Mouse (Mus musculus) neutrophil, adult 5-6 weeks (primary cell): ENCODE data around the gene Homer3. TPM values are rescaled to one million over a fixed set of nuclear protein-coding genes. Genes with fewer than 3 reads are reported as not detected.

Source experiments
- ATAC-seq: fragments of 151-379, 151-347 bp; 2 replicates; pipeline ENCODE4 v1.8.0; 2017; ENCODE audit warnings: mild to moderate bottlenecking, moderate TSS enrichment; ENCODE audit not compliant: insufficient number of reproducible peaks, poor library complexity, low FRiP score, severe bottlenecking; ENCODE audit errors: extremely low read depth
- total RNA-seq: library from RNA; stranded (forward); fragments of 200-1000 nt; gene quantifications from 2 replicates; pipeline ENCODE4 v1.2.3, GENCODE M21; 2017

The Homer3 gene
- total RNA-seq, 1 experiment from 2014 or later = 6.3 TPM

DNA sequence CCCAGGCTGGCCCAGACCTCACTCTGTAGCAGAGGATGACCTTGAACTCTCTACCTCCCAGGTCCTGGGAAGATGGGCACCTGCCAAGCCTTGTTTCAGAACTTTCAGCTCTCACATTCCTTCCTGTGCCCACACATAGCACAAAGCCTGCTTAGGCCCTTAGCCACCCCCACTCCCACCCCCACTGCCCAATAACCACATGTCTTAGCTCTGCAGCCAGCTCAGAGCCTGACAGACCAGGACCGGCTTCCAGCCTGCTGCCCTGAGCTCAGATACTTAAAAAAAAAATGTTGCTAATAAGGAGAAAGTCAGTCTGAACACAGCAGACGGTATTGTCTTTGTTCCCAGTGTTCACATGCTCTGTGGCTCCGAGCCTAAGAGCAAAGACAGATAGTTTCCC, 1.6 kb upstream of the Homer3 start:
- ATAC-seq = no peak

DNA sequence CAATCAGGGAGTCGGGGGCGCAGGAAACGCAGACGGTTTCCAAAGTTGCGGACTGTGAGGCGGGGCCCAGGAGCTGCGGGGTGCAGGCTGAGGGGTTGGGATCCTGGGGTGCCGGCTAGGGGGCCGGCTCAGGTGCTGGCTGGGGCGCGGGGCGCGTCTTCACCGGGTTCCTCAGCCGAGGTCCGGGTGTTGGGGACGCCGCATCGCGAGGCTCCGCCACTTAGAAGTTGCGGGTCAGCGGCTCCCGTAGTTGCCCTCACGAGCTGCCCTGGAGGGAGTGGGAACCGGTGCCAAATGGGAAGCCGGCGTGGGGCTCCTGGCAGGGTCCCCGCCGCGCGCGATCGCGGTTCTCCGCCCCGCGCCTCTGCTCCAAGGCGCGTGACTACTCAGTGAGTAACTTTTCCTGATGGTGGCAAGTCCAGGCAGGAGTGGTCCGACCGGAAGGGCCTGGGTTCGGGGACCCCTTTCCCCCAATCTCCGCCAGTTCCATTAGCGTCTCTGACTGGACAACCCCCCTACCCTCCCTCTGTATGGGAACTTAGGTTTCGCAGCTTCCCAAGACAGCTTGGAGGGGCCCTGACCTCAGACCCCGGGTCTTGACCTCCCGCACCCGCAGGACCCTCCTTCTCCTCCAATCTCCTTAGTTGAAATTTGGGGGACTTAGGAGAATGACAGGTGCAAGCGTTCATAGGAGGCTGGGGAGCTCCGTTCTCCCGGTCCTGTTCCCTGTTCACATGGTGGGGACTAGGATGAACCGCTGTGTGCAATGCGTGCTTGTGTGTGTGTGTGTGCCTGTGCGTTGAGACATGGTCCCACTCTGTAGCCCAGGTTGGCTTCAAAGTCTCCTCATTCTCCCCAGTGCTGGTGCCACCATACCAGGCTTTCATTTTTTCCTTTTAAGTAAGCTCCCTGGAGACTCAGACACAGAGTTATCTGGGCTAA, 780 bp downstream of the Homer3 start:
- ATAC-seq = no peak

DNA sequence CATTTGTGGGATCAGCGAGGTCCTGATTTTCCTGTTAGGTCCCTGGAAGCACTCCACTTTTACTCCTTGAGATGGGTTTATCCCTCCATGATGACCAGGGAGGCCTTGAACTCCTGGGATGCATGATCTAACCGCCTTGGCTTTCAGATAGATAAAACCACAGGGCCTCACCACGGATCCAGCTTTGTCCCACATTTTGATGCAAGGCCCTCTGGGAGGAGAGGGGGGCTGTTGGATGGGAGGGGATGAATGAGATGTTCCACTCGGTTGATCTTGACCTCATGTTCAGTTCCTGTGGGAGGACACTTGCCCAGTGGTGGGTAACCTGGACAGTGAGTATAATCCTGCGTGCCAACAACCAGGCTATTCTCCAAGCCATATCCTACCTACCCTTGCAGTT, 1.8 kb downstream of the Homer3 start:
- ATAC-seq = no peak

DNA sequence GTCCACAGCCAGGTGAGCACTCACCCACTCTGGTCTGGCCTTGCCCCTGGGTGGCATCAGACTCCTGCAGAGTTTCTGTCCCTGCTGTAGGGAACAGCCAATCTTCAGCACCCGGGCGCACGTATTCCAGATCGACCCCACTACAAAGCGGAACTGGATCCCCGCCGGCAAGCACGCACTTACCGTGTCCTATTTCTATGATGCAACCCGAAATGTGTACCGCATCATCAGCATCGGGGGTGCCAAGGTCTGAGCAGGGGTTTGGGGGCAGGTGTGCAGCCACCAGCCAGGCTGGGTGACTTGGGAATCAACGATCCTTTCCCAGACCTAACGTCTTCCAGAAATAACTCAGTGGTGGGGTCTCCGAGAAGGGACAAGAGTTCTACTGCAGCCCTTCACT, 2.7 kb downstream of the Homer3 start:
- no peak for ATAC-seq

DNA sequence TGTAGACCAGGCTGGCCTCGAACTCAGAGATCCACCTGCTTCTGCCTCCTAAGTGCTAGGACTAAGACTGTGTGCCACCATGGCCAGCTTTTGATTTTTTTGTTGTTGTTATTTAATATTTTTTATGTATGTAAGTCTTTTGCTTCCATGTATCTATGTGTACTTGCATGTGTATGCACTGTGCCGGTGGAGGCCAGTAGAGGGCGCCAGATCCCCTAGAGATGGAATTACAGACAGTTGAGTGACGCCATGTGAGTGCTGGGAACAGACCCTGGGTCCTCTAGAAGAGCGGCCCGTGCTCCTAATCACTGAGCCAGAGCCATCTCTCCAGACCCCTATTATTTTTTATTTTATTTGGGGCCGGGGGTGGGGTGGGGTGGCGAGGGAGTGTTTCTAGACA, 4.1 kb downstream of the Homer3 start:
- ATAC-seq = no peak

DNA sequence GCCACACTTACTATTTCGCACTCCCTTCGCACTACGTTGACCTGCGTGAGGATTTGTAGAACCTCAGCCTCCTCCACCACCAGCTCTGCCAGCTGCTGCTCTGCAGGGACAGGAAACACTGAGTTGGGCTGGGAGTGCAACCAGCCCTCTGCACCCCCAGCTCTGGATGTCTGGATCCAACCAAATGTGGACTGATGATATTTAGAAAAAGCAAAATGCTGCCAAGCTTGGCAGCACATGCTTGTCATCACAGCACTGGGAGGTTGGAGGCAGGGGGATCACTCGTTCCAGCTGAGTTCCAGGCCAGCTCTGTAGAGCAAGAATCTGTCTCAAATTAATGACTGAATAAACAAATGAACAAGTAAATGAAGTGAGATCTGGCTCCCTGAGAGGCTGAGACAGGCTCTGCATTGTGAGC, 11.4 kb downstream of the Homer3 start:
- ATAC-seq = no peak

DNA sequence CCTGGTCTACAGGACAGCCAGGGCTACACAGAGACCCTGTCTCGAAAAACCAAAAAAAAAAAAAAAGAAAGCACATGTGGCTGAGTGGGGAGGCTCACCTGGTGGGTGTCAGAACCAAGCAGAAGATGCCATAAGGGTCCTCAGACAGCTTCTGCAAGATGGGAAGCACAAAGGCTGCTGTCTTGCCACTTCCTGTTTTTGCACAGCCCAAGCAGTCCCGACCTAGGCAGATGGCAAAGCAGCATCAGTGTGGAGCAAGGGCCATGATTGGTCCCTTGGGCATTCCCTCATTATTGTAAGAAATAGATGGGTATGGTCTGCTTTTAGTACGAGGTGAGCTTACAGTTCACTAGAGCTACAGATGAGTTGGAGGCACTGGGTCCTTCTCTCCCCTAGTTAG, 18.3 kb downstream of the Homer3 start:
- no peak for ATAC-seq

DNA sequence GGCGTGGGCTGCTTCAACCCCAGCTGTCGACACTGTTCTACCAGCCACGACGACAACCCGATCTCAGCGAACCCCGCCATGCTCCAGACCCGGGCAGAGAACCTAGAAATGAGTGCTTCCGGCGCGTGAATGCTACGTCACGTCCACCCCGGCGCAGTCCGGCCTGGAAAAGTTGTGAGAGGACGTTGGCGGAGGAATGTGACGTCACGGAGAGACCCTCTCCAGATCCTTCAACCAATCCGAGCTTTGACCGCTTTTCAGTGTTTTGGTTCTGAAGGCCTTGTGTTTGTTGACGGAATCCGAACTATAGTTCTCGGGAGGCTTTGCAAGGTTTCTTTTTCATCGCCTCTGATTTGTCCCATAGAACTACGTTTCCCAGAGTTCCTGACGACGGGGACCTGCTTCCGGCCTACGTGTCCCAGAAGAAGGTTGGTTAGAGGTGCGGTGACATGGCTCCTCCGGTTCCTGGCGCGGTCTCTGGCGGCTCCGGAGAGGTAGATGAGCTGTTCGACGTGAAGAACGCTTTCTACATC, 19.8 kb downstream of the Homer3 start, which contains the start of the genes Ddx49 and Cope:
TSS of gene Ddx49 (minus strand) at position 132 of the 533 bp plus-strand sequence.
TSS of gene Cope (plus strand) at position 161 of the 533 bp plus-strand sequence.
- peak; percentile 83 for ATAC-seq

DNA sequence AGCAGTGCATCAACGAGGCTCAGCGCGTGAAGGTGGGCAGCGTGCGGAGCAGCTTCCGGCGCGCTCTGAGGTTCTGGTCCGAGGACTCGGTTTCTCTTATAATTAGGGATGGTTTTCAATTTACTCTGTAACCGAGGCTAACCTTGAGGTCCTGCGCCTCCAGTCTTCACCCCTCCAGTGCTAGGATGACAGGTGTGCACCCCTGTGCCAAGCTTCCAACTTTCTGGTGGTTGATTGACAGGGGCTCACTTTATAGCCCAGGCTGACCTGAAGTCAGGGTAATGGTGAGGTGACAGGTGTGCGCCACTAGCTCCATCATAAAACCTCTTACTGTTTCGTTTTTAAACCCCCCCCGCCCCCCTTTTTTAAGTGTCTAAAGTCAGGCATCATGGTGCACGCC, 20.3 kb downstream of the Homer3 start:
- ATAC-seq = no peak

DNA sequence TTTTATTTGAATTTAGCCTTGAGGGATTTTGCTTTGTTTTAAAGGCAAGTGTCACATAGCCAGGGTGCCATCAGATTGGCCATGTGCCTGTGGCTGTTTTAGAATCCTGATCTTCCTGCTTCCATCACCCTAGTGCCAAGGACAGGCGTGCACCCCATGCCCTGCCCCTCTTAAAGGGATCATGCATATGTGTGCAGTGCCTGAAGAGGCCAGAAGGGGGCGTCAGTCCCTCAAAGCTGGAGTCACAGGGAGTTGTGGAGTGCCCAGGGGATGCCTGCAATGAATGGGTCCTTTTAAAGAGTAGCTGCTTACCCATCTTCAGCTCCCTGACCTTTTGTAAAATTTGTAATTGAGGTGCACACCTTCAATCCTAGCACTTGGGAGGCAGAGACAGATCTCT, 26.7 kb downstream of the Homer3 start:
- no peak for ATAC-seq

DNA sequence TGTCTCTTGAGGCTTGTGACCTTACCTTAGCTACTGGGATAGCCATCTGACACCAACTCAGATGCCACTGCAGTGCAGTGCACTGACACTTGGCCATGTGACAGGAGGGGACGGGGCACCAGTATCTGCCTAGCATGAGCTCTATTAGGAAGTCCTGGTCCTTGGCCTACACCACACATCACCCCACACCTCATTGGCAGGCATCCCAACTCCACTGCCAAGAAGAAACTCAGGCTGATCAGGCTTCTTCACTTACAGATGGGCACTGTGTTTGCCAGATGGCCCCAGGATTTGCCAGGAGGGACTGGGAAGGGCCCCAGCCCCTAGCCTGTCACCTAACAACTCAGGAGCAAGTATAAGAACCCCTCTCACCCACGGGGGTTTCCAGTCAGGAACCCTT, 30.8 kb downstream of the Homer3 start:
- no peak for ATAC-seq

DNA sequence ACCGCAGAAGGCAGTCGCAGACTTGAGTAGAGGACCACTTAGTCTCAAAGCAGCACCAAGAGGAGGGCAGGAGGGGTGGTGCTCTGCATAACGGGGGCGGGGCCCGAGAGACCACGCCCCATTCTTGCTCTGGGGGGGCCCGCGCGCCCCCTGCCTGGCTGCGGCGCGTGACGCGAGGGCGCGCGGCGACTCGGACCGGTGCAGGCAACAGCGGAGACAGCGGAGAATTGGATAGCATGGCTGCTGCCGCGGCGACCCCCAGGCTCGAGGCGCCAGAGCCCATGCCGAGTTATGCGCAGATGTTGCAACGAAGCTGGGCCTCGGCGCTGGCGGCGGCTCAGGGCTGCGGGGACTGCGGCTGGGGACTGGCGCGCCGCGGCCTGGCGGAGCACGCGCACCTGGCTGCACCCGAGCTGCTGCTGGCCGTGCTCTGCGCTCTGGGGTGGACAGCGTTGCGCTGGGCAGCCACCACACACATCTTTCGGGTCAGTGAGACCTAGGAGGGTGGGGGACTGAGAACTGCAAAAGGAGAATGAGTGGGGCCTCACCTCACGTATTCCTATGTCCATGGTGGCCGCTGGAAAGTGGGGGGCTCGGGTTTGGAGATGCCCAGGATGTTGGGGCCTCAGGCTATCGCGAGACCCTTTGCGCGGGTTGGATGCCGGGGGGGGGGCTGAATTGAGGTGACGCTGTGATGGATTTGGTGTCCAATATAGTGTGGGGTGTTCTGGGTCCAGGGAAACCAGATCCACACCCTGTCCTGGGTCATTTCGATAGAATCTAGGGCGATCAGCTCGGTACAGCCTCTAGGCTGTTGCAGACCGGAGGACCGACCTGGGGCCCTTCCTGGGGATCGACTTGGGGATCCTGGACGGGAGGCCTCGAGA, 33.2 kb downstream of the Homer3 start, which contains the start of gene Cers1:
TSS of gene Cers1 (plus strand) at position 152 of the 887 bp plus-strand sequence.
- ATAC-seq = no peak

DNA sequence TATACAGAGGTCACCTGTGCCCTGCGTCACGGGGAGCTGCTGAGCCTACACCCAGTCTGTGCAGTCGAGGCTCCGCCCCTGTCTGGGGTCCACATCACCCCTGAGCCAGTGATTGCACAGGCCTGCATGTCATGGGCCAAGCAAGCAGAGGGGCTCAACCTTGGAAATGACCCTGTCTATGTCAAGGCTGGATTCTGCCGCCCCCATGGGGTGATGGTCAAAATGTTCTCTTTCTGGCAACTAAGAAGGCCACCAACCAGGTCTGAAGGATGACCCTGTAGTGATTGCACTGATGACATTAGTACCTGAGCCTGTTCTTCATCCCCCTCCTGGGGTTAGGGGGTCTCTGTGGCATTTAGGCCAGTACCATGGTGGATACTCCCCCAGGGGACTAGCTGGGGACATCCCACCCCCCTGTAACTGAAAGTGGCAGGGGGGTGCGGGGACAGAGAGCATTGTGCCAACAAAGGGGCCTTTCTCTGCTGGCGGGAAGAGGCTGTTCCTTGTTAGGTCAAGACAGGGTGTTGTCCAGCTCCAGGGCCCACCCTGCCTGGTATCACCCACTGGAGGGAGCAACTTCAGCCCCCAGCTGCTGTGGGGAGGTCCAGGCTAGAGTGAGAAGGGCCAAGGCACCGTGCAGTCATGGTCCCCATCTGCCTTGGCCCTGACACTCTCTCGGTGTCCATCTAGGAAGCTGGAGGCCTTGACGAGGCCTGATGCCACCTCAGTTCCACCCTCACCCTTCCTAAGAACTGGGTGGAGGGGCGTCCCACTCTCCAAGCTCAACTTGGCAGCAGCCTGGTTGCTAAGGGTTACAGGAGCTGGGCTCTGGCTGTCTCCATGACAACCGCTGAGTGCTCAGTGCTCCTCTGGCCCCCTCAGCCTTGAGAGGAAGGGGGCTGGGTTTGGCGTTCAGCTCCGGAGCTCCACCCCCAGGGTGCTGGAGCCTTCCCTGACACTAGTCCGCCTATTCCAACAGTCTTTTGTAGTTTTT, 34.2 kb downstream of the Homer3 start:
- no peak for ATAC-seq

DNA sequence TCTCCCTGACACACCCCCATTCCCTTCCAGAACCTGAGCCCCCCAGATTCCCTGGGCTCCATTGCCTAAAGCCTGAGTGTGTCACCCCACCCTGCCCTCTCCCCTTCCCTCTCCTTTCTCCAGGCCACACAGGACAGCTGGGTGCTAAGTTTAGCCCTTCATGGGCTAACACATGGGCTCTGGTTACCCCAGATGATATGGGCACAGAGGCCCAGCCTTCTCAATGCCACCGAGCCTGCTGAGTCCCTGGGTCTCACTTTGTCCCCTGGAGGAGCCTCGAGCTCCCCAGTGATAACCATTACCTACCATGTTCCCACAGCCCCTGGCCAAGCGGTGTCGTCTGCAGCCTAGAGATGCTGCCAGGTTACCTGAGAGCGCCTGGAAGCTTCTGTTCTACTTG, 35.2 kb downstream of the Homer3 start:
- ATAC-seq = no peak

DNA sequence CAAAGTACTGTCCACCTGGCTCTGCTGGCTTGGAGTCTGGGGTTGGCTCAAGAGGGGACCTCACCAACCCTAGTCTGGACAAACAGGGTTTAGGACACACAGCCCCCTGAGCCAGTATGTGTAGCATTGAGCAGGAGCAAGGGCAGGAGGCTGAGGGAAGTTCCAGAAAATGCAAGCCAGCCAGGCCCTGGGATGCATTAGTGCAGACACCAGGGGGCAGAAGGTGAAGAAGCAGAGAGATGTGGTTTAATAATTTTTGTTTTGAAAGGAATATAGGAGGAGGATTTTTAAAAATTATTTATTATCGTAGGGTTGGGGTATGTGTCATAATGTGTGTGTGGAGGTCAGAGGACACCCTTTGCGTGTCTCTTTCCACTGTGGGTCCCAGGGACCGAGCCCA, 41.1 kb downstream of the Homer3 start:
- ATAC-seq = no peak

DNA sequence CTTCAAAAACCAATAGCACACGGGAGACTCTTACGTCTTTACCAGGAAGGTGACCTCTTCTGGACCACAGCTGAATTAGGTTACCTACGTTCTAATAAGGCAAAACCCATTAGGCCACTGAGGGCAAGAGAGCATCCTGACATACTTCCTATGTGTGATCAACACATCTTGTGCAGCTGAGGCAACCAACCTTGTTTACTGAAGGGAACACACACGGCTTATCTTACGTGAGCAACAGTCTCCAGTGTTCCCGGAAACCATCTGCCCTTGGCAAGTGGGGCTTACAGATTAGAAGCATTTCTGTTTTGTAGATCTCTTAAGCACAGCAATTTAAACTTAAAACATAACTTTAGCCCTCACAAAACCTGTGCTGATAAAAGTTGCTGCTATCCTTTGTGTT, 44.9 kb downstream of the Homer3 start:
- no peak for ATAC-seq

DNA sequence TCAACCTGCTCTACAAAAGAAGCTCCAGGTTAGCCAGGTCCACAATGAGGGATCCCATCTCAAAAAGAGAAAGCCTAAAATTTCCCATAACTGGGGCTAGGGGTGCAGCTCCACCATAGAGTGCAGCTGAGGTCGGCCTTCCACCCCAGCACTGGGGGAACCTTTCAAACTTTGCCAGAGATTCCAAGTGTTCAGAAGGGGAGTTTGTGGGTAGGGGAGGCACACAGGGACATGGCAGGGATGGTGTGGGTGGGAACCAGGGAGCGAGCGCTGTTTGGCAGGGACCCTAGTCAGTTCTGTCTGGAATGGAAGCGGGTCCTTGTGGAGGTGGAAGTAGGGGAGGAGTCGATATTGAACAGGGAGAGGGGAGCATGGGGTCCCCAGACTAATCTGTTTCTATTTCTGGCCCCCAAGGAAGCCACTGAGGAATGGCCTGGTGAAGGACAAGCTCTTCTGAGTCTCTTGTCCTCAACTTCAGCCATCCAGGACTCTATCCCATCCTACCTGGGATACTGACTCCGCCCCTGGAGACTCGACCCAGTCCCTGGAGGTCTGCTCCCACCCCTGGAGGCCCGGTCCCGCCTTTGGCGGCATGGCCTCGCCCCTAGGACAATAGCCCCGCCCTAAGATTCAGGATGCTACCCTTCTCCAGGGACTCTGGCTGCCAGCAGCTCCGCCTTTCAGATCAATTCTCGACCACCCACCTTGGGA, 46.7 kb downstream of the Homer3 start, which contains the start of gene Gdf1:
TSS of gene Gdf1 (plus strand) at position 694 of the 711 bp plus-strand sequence.
- ATAC-seq = no peak
